Mouse (Mus musculus) liver, embryonic 14.5 days (tissue): ENCODE results near the gene Bmt2. TPM values are rescaled to one million over a fixed set of nuclear protein-coding genes. Genes with fewer than 3 reads are reported as not detected.

Experiments used
- ATAC-seq: fragments of 200-750 bp; cut with Nextera tagmentation; 2 replicates; pipeline ENCODE4 v1.8.0; 2017; ENCODE audit warnings: moderate number of reproducible peaks, mild to moderate bottlenecking, moderate library complexity; ENCODE audit not compliant: insufficient read depth
- DNase-seq, 3 experiments: peaks; one replicate each; pipeline ENCODE4 v3.0.0-alpha.2; 2012 to 2013; ENCODE audit warnings: low read depth in 3 of 3, low spot score in 3 of 3
- H3K27ac ChIP-seq: fragments of 300-500 bp; sonication (generic); 2 replicates; pipeline ENCODE4 v1.5.1; 2014; ENCODE audit warnings: moderate library complexity, mild to moderate bottlenecking, control low read depth, inconsistent platforms
- H3K27me3 ChIP-seq: fragments of 300-500 bp; sonication (generic); 2 replicates; pipeline ENCODE4 v1.6.1; 2014; ENCODE audit warnings: mild to moderate bottlenecking, low read length, moderate library complexity; ENCODE audit not compliant: control insufficient read depth, insufficient read depth
- H3K36me3 ChIP-seq: fragments of 300-500 bp; sonication (generic); replicated peaks from 2 replicates; pipeline ENCODE4 v1.6.1; 2014; ENCODE audit warnings: low read depth; ENCODE audit not compliant: control insufficient read depth, insufficient read depth
- H3K4me1 ChIP-seq, 2 experiments: fragments of 200-500 bp in 1 of 2; fragments of 300-500 bp in 1 of 2; sonication (generic) in 1 of 2; replicated peaks; 2 replicates each; pipeline ENCODE4 v1.6.1; 2012 to 2014; ENCODE audit warnings: antibody characterized with exemption in 1 of 2, inconsistent platforms in 1 of 2, low read length in 1 of 2; ENCODE audit not compliant: control insufficient read depth in 2 of 2, insufficient read depth in 2 of 2
- H3K4me2 ChIP-seq: fragments of 300-500 bp; sonication (generic); 2 replicates; pipeline ENCODE4 v1.6.1; 2014; ENCODE audit warnings: low read depth, mild to moderate bottlenecking, control low read depth, moderate library complexity
- H3K4me3 ChIP-seq, 2 experiments: fragments of 200-500 bp in 1 of 2; fragments of 300-500 bp in 1 of 2; sonication (generic) in 1 of 2; 2 replicates each; pipeline ENCODE4 v1.5.1; 2012 to 2014; ENCODE audit warnings: low read depth in 2 of 2, low read length in 2 of 2, mild to moderate bottlenecking in 2 of 2, control low read depth in 1 of 2, inconsistent platforms in 1 of 2, moderate library complexity in 1 of 2; ENCODE audit not compliant: insufficient read depth in 1 of 2
- H3K9ac ChIP-seq: fragments of 300-500 bp; sonication (generic); replicated peaks from 2 replicates; pipeline ENCODE4 v1.6.1; 2014; ENCODE audit warnings: mild to moderate bottlenecking, control low read depth, moderate library complexity
- H3K9me3 ChIP-seq: fragments of 300-500 bp; sonication (generic); 2 replicates; pipeline ENCODE4 v1.6.1; 2016; ENCODE audit warnings: low read length, mixed read lengths; ENCODE audit not compliant: control insufficient read depth
- CTCF ChIP-seq: IDR thresholded peaks from 2 replicates; pipeline ENCODE4 v1.5.1; 2016; ENCODE audit warnings: antibody characterized with exemption, low read depth, control low read depth
- EP300 ChIP-seq: IDR thresholded peaks from 2 replicates; pipeline ENCODE4 v1.6.1; 2016; ENCODE audit warnings: antibody characterized with exemption, low read depth
- WGBS: fragments of 180-500 bp; shearing (Covaris S2); extraction: QIAGEN DNeasy Blood & Tissue Kit; methylation state at CpG from one replicate; pipeline ENCODE4 v1.1.7; 2014; ENCODE audit not compliant: insufficient replicate concordance; 5-methylcytosine and 5-hydroxymethylcytosine counted together
- polyA plus RNA-seq, 2 experiments: library from polyadenylated mRNA; depleted of rRNA in 1 of 2; stranded (reverse) in 1 of 2; unstranded in 1 of 2; fragments of >200 nt; fragmentation: Nextera tagmentation in 1 of 2; extraction: Ambion mirVana in 1 of 2; gene quantifications; 2 replicates each; pipeline versions ENCODE4 v1.2.1 to v1.2.3; 2012 to 2014

Gene Bmt2
- polyA plus RNA-seq, 2 experiments, result 2.2 to 3.0 TPM

GRCm38 (mm10) chr6:13609353-13610140 lies 68.2 kb downstream of the Bmt2 start:
- no peak overlapping the region for H3K9ac ChIP-seq
- H3K27me3 ChIP-seq, result no peaks in the 10 kb centered on the region
- H3K4me3 ChIP-seq, result no peak overlapping the region
- peaks cover 16% of the 10 kb centered on the region in 2 experiments for H3K4me1 ChIP-seq
- H3K36me3 ChIP-seq, result no peaks in the 10 kb centered on the region
- 55% methylated on average over 5 of the region's 5 CpGs for WGBS
- H3K9me3 ChIP-seq, result no peaks in the 10 kb centered on the region
- TF ChIP-seq EP300 (no peak), CTCF (no peak)
- ATAC-seq (no peak), DNase-seq (no peak)
- H3K27ac ChIP-seq, result no peak overlapping the region
- H3K4me2 ChIP-seq, result no peak overlapping the region

- WGBS, result 3% methylated on average over 70 of the region's 71 CpGs
- Histone ChIP-seq H3K4me2 (peak within 1 kb of the TSS; percentile 92), H3K9me3 (no peaks in the 10 kb centered on the region), H3K27ac (peak within 1 kb of the TSS; percentile 64), H3K27me3 (no peaks in the 10 kb centered on the region), H3K4me1 (peaks cover 16% of the 10 kb centered on the region in 2 experiments), H3K4me3 (peak within 1 kb of the TSS; percentile 65 to 83), H3K9ac (peak within 1 kb of the TSS; percentile 95), H3K36me3 (no peaks in the 10 kb centered on the region; the same call in none of the 2 replicates)
- DNase-seq (peak; percentile 70 to 77 (median 73)), ATAC-seq (peak; percentile 97)
- TF ChIP-seq CTCF (peak; percentile 30; the same call in 1 of the 2 replicates), EP300 (no peak)
Measured at GRCm38 (mm10) chr6:13607621-13608493, 69.9 kb downstream of the Bmt2 start, which contains the start of gene Tmem168. Tmem168 (minus strand) TSS chr6:13608100.

GRCm38 (mm10) chr6:13606921-13607620 lies 70.7 kb downstream of the Bmt2 start:
- WGBS, result 14% methylated on average over 15 of the region's 15 CpGs
- Histone ChIP-seq H3K4me1 (peaks cover 16% of the 10 kb centered on the region in 2 experiments), H3K9me3 (no peaks in the 10 kb centered on the region), H3K4me2 (peak overlapping the region; percentile 92), H3K36me3 (no peaks in the 10 kb centered on the region; the same call in none of the 2 replicates), H3K27ac (peak overlapping the region; percentile 64), H3K9ac (peak overlapping the region; percentile 95), H3K27me3 (no peaks in the 10 kb centered on the region), H3K4me3 (peak overlapping the region; percentile 65 to 83)
- DNase-seq (peak in 1 of 3 experiments; percentile 22), ATAC-seq (no peak)
- TF ChIP-seq EP300 (no peak), CTCF (no peak)

GRCm38 (mm10) chr6:13606394-13606793 lies 71.4 kb downstream of the Bmt2 start:
- Histone ChIP-seq H3K9ac (0 out of 2 replicates have a peak overlapping the region, but pooled peaks have one; percentile 95), H3K4me3 (no peak overlapping the region; a peak in 1 of 4 replicates), H3K27ac (no peak overlapping the region), H3K27me3 (no peaks in the 10 kb centered on the region), H3K4me1 (peaks cover 16% of the 10 kb centered on the region in 2 experiments), H3K9me3 (no peaks in the 10 kb centered on the region), H3K4me2 (peak overlapping the region; percentile 92), H3K36me3 (peaks cover 2% of the 10 kb centered on the region)
- TF ChIP-seq EP300 (no peak), CTCF (no peak)
- 64% methylated on average over 4 of the region's 4 CpGs for WGBS
- no peak for ATAC-seq
- DNase-seq, result no peak
